Mouse (Mus musculus) forebrain, embryonic 14.5 days (tissue): Measurements from ENCODE around the gene Cinp. TPM values are rescaled to one million over a fixed set of nuclear protein-coding genes. Genes with fewer than 3 reads are reported as not detected.
A peak's percentile ranks its signal among the peaks of the same experiment; 100 is the strongest.

Experiments used
- ATAC-seq: fragments of 200-750 bp; cut with Nextera tagmentation; 2 replicates; pipeline ENCODE4 v1.8.0; 2017; ENCODE audit warnings: mild to moderate bottlenecking, moderate library complexity
- DNase-seq: peaks from one replicate; pipeline ENCODE4 v3.0.0-alpha.2; 2015; ENCODE audit warnings: low spot score
- H3K27ac ChIP-seq: fragments of 300-500 bp; sonication (generic); 2 replicates; pipeline ENCODE4 v1.5.1; 2014; ENCODE audit warnings: low read depth, mild to moderate bottlenecking, control low read depth, low read length, moderate library complexity
- H3K27me3 ChIP-seq: fragments of 300-500 bp; sonication (generic); replicated peaks from 2 replicates; pipeline ENCODE4 v1.6.1; 2014; ENCODE audit warnings: low read length, control low read depth, mixed read lengths; ENCODE audit not compliant: control insufficient read depth, insufficient read depth
- H3K36me3 ChIP-seq: fragments of 300-500 bp; sonication (generic); 2 replicates; pipeline ENCODE4 v1.6.1; 2014; ENCODE audit warnings: low read length, control low read depth; ENCODE audit not compliant: control insufficient read depth, insufficient read depth
- H3K4me1 ChIP-seq: fragments of 300-500 bp; sonication (generic); 2 replicates; pipeline ENCODE4 v1.6.1; 2014; ENCODE audit warnings: antibody characterized with exemption, low read length, control low read depth; ENCODE audit not compliant: control insufficient read depth, insufficient read depth
- H3K4me2 ChIP-seq: fragments of 300-500 bp; sonication (generic); 2 replicates; pipeline ENCODE4 v1.6.1; 2014; ENCODE audit warnings: mild to moderate bottlenecking, control low read depth, low read length
- H3K4me3 ChIP-seq: fragments of 300-500 bp; sonication (generic); 2 replicates; pipeline ENCODE4 v1.5.1; 2014; ENCODE audit warnings: low read depth, low read length, control low read depth
- H3K9ac ChIP-seq: fragments of 300-500 bp; sonication (generic); 2 replicates; pipeline ENCODE4 v1.6.1; 2014; ENCODE audit warnings: mild to moderate bottlenecking, low read length, control low read depth, moderate library complexity
- H3K9me3 ChIP-seq: fragments of 300-500 bp; sonication (generic); replicated peaks from 2 replicates; pipeline ENCODE4 v1.6.1; 2016; ENCODE audit warnings: low read length, control low read depth, mixed read lengths; ENCODE audit not compliant: control insufficient read depth
- WGBS: fragments of 180-500 bp; shearing (Covaris S2); extraction: QIAGEN DNeasy Blood & Tissue Kit; methylation state at CpG from one replicate; pipeline ENCODE4 v1.1.7; 2014; 5-methylcytosine and 5-hydroxymethylcytosine counted together
- polyA plus RNA-seq: library from polyadenylated mRNA; unstranded; fragments of >200 nt; fragmentation: Nextera tagmentation; extraction: Ambion mirVana; gene quantifications from 2 replicates; pipeline ENCODE4 v1.2.1, GENCODE M21; 2014

Gene Cinp
- polyA plus RNA-seq, result 86.2 and 87.5 TPM in 2 replicates

DNA sequence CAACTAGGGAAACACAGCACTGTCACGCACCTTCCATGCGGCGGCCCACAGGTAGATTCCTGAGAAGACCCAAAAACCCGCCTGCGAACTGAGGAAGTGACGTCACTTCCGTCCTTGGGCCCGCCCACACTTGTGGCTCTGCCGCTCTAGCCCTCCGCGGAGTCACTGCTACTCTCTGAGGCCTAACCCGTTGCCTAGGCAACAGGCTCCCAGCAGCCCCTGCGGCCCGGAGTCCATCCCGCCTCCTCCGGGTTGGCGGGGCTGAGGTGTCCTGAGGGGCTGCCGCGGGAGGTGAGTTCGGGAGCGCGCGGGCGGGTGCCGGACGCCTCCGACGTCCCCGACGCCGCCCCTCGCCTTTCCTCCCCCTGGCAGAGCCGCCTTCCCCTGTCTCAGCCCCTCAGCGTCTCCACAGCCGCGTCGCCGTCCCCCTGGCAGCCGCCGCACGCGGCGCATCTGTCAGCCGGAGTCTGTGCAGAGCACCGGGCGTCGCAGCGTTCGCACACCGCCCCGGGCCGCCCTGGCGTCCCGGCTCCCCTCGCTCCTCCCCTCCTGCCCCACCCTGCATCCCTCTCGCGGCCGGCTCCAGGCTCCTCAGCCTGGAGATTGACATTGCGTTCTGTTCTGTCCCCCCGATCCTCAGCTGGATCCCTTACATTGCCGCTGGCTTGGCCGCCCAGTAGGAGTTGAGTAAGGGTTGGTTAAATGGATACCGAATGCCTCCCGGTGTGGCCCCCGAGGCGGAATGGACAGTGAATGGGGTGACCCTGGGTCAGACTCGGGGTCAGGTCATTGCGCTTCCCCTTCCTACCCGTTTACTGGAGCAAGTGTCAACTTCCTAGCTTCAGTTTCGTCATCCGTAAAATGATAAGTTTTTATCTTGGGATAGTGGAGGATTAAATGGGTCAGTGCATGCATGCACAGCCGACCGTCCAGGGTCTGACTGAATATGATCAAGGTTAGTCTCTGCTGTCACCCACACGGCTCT is at the start of gene Cinp, which contains the start of gene Tecpr2:
Gene Cinp, minus strand, starts transcription at position 110 of the 985 bp plus-strand sequence.
Gene Tecpr2, plus strand, starts transcription at position 229 of the 985 bp plus-strand sequence.
- Histone ChIP-seq H3K4me2 (peak within 1 kb of the TSS; percentile 94), H3K9me3 (no peaks in the 10 kb centered on the region), H3K36me3 (no peaks in the 10 kb centered on the region), H3K27me3 (no peaks in the 10 kb centered on the region), H3K27ac (peak within 1 kb of the TSS; percentile 89), H3K4me3 (peak within 1 kb of the TSS; percentile 70), H3K4me1 (peaks cover 16% of the 10 kb centered on the region), H3K9ac (peak within 1 kb of the TSS; percentile 88)
- peak; percentile 100 for DNase-seq
- under 1% methylated on average over 65 of the region's 74 CpGs for WGBS
- ATAC-seq, result peak; percentile 100

GRCm38 (mm10) chr12:110937496-110937895 is 48.6 kb upstream of the Cinp start:
- WGBS, result 88% methylated on average over 5 of the region's 5 CpGs
- H3K9ac ChIP-seq, result no peak overlapping the region
- DNase-seq (no peak), ATAC-seq (no peak)
- no peaks in the 10 kb centered on the region for H3K4me1 ChIP-seq
- no peak overlapping the region for H3K4me3 ChIP-seq
- H3K27me3 ChIP-seq, result no peaks in the 10 kb centered on the region
- H3K27ac ChIP-seq, result no peak overlapping the region
- H3K36me3 ChIP-seq, result peaks cover 58% of the 10 kb centered on the region
- H3K9me3 ChIP-seq, result no peaks in the 10 kb centered on the region
- H3K4me2 ChIP-seq, result no peak overlapping the region

DNA sequence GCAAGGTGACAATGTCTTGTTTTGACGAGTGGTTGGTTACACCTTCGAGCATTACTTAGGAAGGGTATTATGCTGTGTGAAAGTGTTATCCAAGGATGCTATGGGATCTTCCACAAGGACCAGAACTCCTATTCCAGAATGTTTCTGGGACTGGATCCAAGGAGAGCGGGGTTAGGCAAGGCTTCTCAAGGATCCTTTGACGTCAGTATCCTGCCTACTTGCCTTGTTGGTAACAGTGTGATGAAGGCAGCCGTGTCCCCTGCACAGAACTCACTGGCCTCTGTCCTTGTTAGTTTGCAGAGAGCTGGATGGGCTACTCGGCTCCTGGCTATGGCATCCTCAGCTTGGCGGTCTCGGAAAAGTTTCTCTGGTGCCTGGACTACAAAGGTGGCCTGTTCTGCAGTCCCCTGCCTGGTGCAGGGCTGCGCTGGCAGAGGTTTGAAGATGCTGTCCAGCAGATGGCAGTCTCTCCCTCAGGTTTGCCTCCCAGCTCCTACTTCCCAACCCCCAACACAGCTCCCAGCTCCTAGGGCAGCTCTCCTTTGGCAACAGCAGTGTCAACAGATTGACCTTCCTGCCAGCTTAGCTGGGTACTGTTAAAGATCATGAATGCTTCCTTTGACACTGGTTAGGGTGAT is 47.2 kb upstream of the Cinp start:
- H3K4me2 ChIP-seq, result no peak overlapping the region
- H3K4me3 ChIP-seq, result no peak overlapping the region
- 63% methylated on average over 9 of the region's 9 CpGs for WGBS
- H3K9ac ChIP-seq, result no peak overlapping the region
- ATAC-seq (peak; percentile 86), DNase-seq (peak; percentile 89)
- no peak overlapping the region for H3K27ac ChIP-seq
- H3K9me3 ChIP-seq, result no peaks in the 10 kb centered on the region
- H3K36me3 ChIP-seq, result peaks cover 60% of the 10 kb centered on the region
- H3K27me3 ChIP-seq, result no peaks in the 10 kb centered on the region
- no peaks in the 10 kb centered on the region for H3K4me1 ChIP-seq

- DNase-seq (no peak), ATAC-seq (no peak)
- 76% methylated on average over 5 of the region's 5 CpGs for WGBS
- H3K4me2 ChIP-seq, result no peak overlapping the region
- no peaks in the 10 kb centered on the region for H3K27me3 ChIP-seq
- no peaks in the 10 kb centered on the region for H3K4me1 ChIP-seq
- H3K27ac ChIP-seq, result no peak overlapping the region
- H3K36me3 ChIP-seq, result peaks cover 50% of the 10 kb centered on the region
- no peak overlapping the region for H3K9ac ChIP-seq
- H3K4me3 ChIP-seq, result no peak overlapping the region
- H3K9me3 ChIP-seq, result no peaks in the 10 kb centered on the region
Observed at GRCm38 (mm10) chr12:110932820-110933219, 43.9 kb upstream of the Cinp start.

- WGBS, result 85% methylated on average over 5 of the region's 5 CpGs
- H3K9me3 ChIP-seq, result no peaks in the 10 kb centered on the region
- ATAC-seq, result no peak
- no peak for DNase-seq
- no peak overlapping the region for H3K4me2 ChIP-seq
- no peaks in the 10 kb centered on the region for H3K4me1 ChIP-seq
- peaks cover 34% of the 10 kb centered on the region for H3K36me3 ChIP-seq
- H3K9ac ChIP-seq, result no peak overlapping the region
- no peak overlapping the region for H3K4me3 ChIP-seq
- H3K27me3 ChIP-seq, result no peaks in the 10 kb centered on the region
- H3K27ac ChIP-seq, result no peak overlapping the region
Observed at GRCm38 (mm10) chr12:110921572-110921971, 32.6 kb upstream of the Cinp start.

DNA sequence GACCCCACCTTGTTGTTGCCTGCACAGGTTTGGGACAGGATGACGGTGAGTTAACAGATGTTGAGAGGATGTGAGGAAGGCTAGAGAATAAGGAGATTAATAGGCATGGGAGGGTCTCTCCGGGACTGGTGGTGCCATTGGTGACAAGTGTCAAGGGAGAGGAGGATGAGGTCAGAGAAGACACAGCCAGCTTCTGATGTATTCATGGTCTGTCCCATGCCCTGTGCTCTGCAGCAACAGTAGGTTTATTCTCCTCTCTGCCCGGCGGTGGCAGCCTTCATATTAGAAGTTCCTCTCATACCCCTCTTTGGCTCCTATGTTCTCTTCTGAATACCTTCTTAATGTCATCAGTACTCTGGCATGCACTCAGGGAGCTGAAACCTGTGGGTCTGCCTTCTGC is 31.3 kb upstream of the Cinp start:
- no peak overlapping the region for H3K4me2 ChIP-seq
- no peak overlapping the region for H3K27ac ChIP-seq
- WGBS, result 97% methylated on average over 4 of the region's 4 CpGs
- H3K36me3 ChIP-seq, result peaks cover 38% of the 10 kb centered on the region
- H3K4me1 ChIP-seq, result no peaks in the 10 kb centered on the region
- H3K9me3 ChIP-seq, result no peaks in the 10 kb centered on the region
- no peaks in the 10 kb centered on the region for H3K27me3 ChIP-seq
- no peak for DNase-seq
- H3K4me3 ChIP-seq, result no peak overlapping the region
- ATAC-seq, result no peak
- H3K9ac ChIP-seq, result no peak overlapping the region

GRCm38 (mm10) chr12:110915761-110916160 is 26.8 kb upstream of the Cinp start:
- Histone ChIP-seq H3K4me2 (no peak overlapping the region), H3K4me3 (no peak overlapping the region), H3K36me3 (peaks cover 36% of the 10 kb centered on the region), H3K27ac (no peak overlapping the region), H3K9me3 (no peaks in the 10 kb centered on the region), H3K4me1 (no peaks in the 10 kb centered on the region), H3K9ac (no peak overlapping the region), H3K27me3 (no peaks in the 10 kb centered on the region)
- DNase-seq (no peak), ATAC-seq (no peak)
- WGBS, result 89% methylated on average over 9 of the region's 9 CpGs

DNA sequence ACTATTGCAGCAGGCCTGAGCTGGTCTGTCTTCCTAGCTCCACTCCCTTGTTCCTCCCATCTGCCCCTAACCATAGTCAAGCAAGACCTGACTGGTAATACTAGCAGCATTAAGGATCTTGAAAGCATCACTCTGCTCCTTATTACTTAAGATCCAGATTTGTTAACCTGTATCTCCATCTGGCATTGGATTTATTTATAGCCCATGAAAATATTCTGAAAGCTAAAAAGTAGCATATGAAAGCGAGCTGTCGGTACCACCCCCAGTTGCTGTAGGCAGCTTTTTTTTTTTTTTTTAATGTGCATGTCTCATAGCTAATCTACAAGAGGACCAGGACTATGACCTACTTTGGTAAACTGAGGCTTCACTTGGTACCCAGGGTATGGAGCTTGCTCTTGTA is 21.0 kb upstream of the Cinp start:
- H3K27me3 ChIP-seq, result no peaks in the 10 kb centered on the region
- DNase-seq, result no peak
- H3K27ac ChIP-seq, result no peak overlapping the region
- H3K9me3 ChIP-seq, result no peaks in the 10 kb centered on the region
- WGBS, result 93% methylated on average over 2 of the region's 2 CpGs
- ATAC-seq, result no peak
- H3K9ac ChIP-seq, result no peak overlapping the region
- H3K4me2 ChIP-seq, result no peak overlapping the region
- no peak overlapping the region for H3K4me3 ChIP-seq
- H3K36me3 ChIP-seq, result 0 out of 2 replicates have a peak, but pooled peaks cover 3% of the 10 kb centered on the region
- H3K4me1 ChIP-seq, result no peaks in the 10 kb centered on the region
